Mouse (Mus musculus) CH12.LX (cell line): ENCODE measurements around the gene Enpp7.

Experiments
- BHLHE40 ChIP-seq: IDR thresholded peaks from 2 replicates; pipeline ENCODE4 v1.6.1; 2011; ENCODE audit warnings: mild to moderate bottlenecking, low read depth, low read length, improper control_type of control experiment
- CTCF ChIP-seq, 2 experiments: IDR thresholded peaks in 1 of 2; conservative IDR thresholded peaks in 1 of 2; 2 replicates each; pipeline ENCODE4 v1.5.1; 2011 to 2012; ENCODE audit warnings: low read depth in 2 of 2, low read length in 2 of 2, improper control_type of control experiment in 1 of 2, inconsistent platforms in 1 of 2, mild to moderate bottlenecking in 1 of 2, moderate library complexity in 1 of 2
- E2F4 ChIP-seq: IDR thresholded peaks from 2 replicates; pipeline ENCODE4 v1.6.1; 2011; ENCODE audit warnings: low read depth, low read length, improper control_type of control experiment; ENCODE audit not compliant: insufficient replicate concordance
- HCFC1 ChIP-seq: IDR thresholded peaks from 2 replicates; pipeline ENCODE4 v1.6.1; 2012; ENCODE audit warnings: low read depth, mild to moderate bottlenecking, inconsistent platforms, low read length, improper control_type of control experiment
- KAT2A ChIP-seq: IDR thresholded peaks from 2 replicates; pipeline ENCODE4 v1.6.1; 2012; ENCODE audit warnings: low read length, improper control_type of control experiment, inconsistent platforms; ENCODE audit not compliant: insufficient replicate concordance
- POLR2A ChIP-seq: IDR thresholded peaks from 2 replicates; pipeline ENCODE4 v1.6.1; 2011; ENCODE audit warnings: low read depth, mild to moderate bottlenecking, improper control_type of control experiment, low read length
- TCF12 ChIP-seq: IDR thresholded peaks from 2 replicates; pipeline ENCODE4 v1.6.1; 2014; ENCODE audit warnings: low read depth, mild to moderate bottlenecking, inconsistent platforms, low read length, improper control_type of control experiment
- USF2 ChIP-seq: conservative IDR thresholded peaks from 2 replicates; pipeline ENCODE4 v1.6.1; 2011; ENCODE audit warnings: low read depth, low read length, improper control_type of control experiment
- ZNF384 ChIP-seq: IDR thresholded peaks from 2 replicates; pipeline ENCODE4 v1.6.1; 2012; ENCODE audit warnings: low read depth, low read length, improper control_type of control experiment, inconsistent platforms

- TF ChIP-seq CTCF (conservative IDR thresholded peaks at IDR 0.05 in 1 of 2, IDR thresholded peaks at IDR 0.05 in 1 of 2; ENCODE audit: low read depth in 2 of 2, low read length in 2 of 2) = peak; percentile 89 to 95
- TF ChIP-seq HCFC1 = no peak
- no peak for TF ChIP-seq TCF12
- TF ChIP-seq USF2 = no peak
- TF ChIP-seq E2F4 = no peak
- TF ChIP-seq POLR2A = no peak
- 0 out of 2 replicates have a peak, but pooled peaks have one; percentile 18 for TF ChIP-seq BHLHE40
- no peak for TF ChIP-seq ZNF384
- TF ChIP-seq KAT2A = no peak
These were observed 16.4 kb upstream of the Enpp7 start for GRCm38 (mm10) chr11:118971470-118972034.
